Mouse (Mus musculus): Measurements from ENCODE around the gene Mup18. TPM values are rescaled to one million over a fixed set of nuclear protein-coding genes. Genes with fewer than 3 reads are reported as not detected.

Gene Mup18
- not detected for polyA plus RNA-seq (2017; shearing (Covaris generic))

DNA sequence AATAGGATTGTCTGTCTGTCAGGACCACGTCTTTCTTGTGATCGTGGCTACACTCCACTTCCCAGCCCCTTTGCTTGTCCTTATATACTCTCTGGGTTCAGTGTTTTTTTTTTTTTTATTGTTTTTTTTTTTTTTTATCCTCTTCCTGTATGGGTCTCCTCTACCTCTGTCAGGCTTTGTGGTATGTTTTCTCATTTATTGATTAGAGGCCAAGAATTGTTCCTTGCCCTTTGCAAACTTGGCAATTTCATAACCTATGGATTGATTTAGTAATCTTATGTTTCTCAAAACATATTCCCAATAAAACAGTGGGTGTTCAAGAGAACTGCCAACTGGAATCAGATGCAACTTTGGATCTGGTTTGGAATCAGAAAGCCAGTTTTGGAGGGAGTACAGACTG, at the start of gene Mup18:
TSS of gene Mup18 (minus strand) at position 101 of the 400 bp plus-strand sequence.

Other genes with a start within 250 kb of the Mup18 start
- gene Mup15, start 234.4 kb downstream of the Mup18 start, polyA plus RNA-seq (2017; shearing (Covaris generic)): not detected
- not detected for gene Mup16, start 154.6 kb downstream of the Mup18 start, polyA plus RNA-seq (2017; shearing (Covaris generic))
- not detected for gene Mup17, start 78.3 kb downstream of the Mup18 start, polyA plus RNA-seq (2017; shearing (Covaris generic))
- not detected for gene Mup19, start 108.1 kb upstream of the Mup18 start, polyA plus RNA-seq (2017; shearing (Covaris generic))
- not detected for gene Mup5, start 161.1 kb upstream of the Mup18 start, polyA plus RNA-seq (2017; shearing (Covaris generic))